Mouse (Mus musculus): Measurements from ENCODE around the gene Shoc2. TPM values are rescaled to one million over a fixed set of nuclear protein-coding genes. Genes with fewer than 3 reads are reported as not detected.
A peak's percentile ranks its signal among the peaks of the same experiment; 100 is the strongest.

Gene Shoc2
- polyA plus RNA-seq, 2 experiments, result 26.9 to 44.8 TPM

- peak overlapping the region; percentile 99 for H3K4me2 ChIP-seq (replicated peaks; ENCODE audit: low read depth, low read length, severe bottlenecking)
- no peaks in the 10 kb centered on the region for H3K36me3 ChIP-seq (ENCODE audit: control insufficient read depth, insufficient read depth, low read length)
- H3K4me3 ChIP-seq (replicated peaks; ENCODE audit: low read length), result peak overlapping the region; percentile 52
- H3K27ac ChIP-seq (replicated peaks; ENCODE audit: low read depth, low read length), result no peak overlapping the region
- H3K9ac ChIP-seq (ENCODE audit: low read depth, low read length, severe bottlenecking), result peak overlapping the region; percentile 50
- DNase-seq (ENCODE audit: low spot score) (peak; percentile 79), ATAC-seq (ENCODE audit: low FRiP score, low read depth) (peak; percentile 82)
- no peaks in the 10 kb centered on the region for H3K9me3 ChIP-seq (ENCODE audit: control insufficient read depth, low read length)
- H3K4me1 ChIP-seq (ENCODE audit: control insufficient read depth, insufficient read depth, low read length), result peaks cover 24% of the 10 kb centered on the region
- under 1% methylated on average over 44 of the region's 59 CpGs for WGBS
- no peak for TF ChIP-seq POLR2A (IDR thresholded peaks at IDR 0.05; ENCODE audit: borderline replicate concordance, extremely low read depth, insufficient read depth, insufficient read length)
- peaks cover 46% of the 10 kb centered on the region for H3K27me3 ChIP-seq (ENCODE audit: control insufficient read depth, insufficient read depth, low read length)
Measured at GRCm38 (mm10) chr19:54044507-54045371, 100.6 kb downstream of the Shoc2 start.

GRCm38 (mm10) chr19:54045412-54045811 is 101.3 kb downstream of the Shoc2 start:
- no peak overlapping the region for H3K27ac ChIP-seq (replicated peaks; ENCODE audit: low read depth, low read length)

GRCm38 (mm10) chr19:54045931-54046683 is 102.0 kb downstream of the Shoc2 start:
- no peak for DNase-seq (ENCODE audit: low spot score)
- ATAC-seq (ENCODE audit: low FRiP score, low read depth), result no peak
- peak overlapping the region; percentile 47 for H3K9ac ChIP-seq (ENCODE audit: low read depth, low read length, severe bottlenecking)
- H3K4me2 ChIP-seq (replicated peaks; ENCODE audit: low read depth, low read length, severe bottlenecking), result peak overlapping the region; percentile 99
- WGBS, result 4% methylated on average over 53 of the region's 55 CpGs
- H3K27me3 ChIP-seq (ENCODE audit: control insufficient read depth, insufficient read depth, low read length), result peaks cover 46% of the 10 kb centered on the region
- no peak overlapping the region for H3K27ac ChIP-seq (replicated peaks; ENCODE audit: low read depth, low read length)
- TF ChIP-seq POLR2A (IDR thresholded peaks at IDR 0.05; ENCODE audit: borderline replicate concordance, extremely low read depth, insufficient read depth, insufficient read length), result no peak
- peaks cover 24% of the 10 kb centered on the region for H3K4me1 ChIP-seq (ENCODE audit: control insufficient read depth, insufficient read depth, low read length)
- H3K4me3 ChIP-seq (replicated peaks; ENCODE audit: low read length), result peak overlapping the region; percentile 52
- no peaks in the 10 kb centered on the region for H3K9me3 ChIP-seq (ENCODE audit: control insufficient read depth, low read length)
- H3K36me3 ChIP-seq (ENCODE audit: control insufficient read depth, insufficient read depth, low read length), result no peaks in the 10 kb centered on the region

More at GRCm38 (mm10) chr19:54045412-54045811, 101.3 kb downstream of the Shoc2 start:
- Histone ChIP-seq H3K4me3 (replicated peaks; ENCODE audit: low read length) (peak overlapping the region; percentile 52), H3K9me3 (ENCODE audit: control insufficient read depth, low read length) (no peaks in the 10 kb centered on the region), H3K36me3 (ENCODE audit: control insufficient read depth, insufficient read depth, low read length) (no peaks in the 10 kb centered on the region), H3K9ac (ENCODE audit: low read depth, low read length, severe bottlenecking) (peak overlapping the region; percentile 50), H3K4me1 (ENCODE audit: control insufficient read depth, insufficient read depth, low read length) (peaks cover 24% of the 10 kb centered on the region), H3K4me2 (replicated peaks; ENCODE audit: low read depth, low read length, severe bottlenecking) (peak overlapping the region; percentile 99), H3K27me3 (ENCODE audit: control insufficient read depth, insufficient read depth, low read length) (peaks cover 46% of the 10 kb centered on the region)
- DNase-seq (ENCODE audit: low spot score) (no peak), ATAC-seq (ENCODE audit: low FRiP score, low read depth) (0 out of 2 replicates have a peak, but pooled peaks have one; percentile 6)
- under 1% methylated on average over 20 of the region's 29 CpGs for WGBS
- no peak for TF ChIP-seq POLR2A (IDR thresholded peaks at IDR 0.05; ENCODE audit: borderline replicate concordance, extremely low read depth, insufficient read depth, insufficient read length)

- WGBS, result 1% methylated on average over 43 of the region's 46 CpGs
- DNase-seq (ENCODE audit: low spot score), result no peak
Measured at GRCm38 (mm10) chr19:54046684-54047070, 102.6 kb downstream of the Shoc2 start.

GRCm38 (mm10) chr19:54047386-54048050 is 103.4 kb downstream of the Shoc2 start:
- Histone ChIP-seq H3K27ac (replicated peaks; ENCODE audit: low read depth, low read length) (no peak overlapping the region), H3K27me3 (ENCODE audit: control insufficient read depth, insufficient read depth, low read length) (peaks cover 46% of the 10 kb centered on the region), H3K4me3 (replicated peaks; ENCODE audit: low read length) (peak overlapping the region; percentile 52), H3K36me3 (ENCODE audit: control insufficient read depth, insufficient read depth, low read length) (no peaks in the 10 kb centered on the region), H3K4me2 (replicated peaks; ENCODE audit: low read depth, low read length, severe bottlenecking) (peak overlapping the region; percentile 99), H3K4me1 (ENCODE audit: control insufficient read depth, insufficient read depth, low read length) (peaks cover 24% of the 10 kb centered on the region), H3K9ac (ENCODE audit: low read depth, low read length, severe bottlenecking) (peak overlapping the region; percentile 47), H3K9me3 (ENCODE audit: control insufficient read depth, low read length) (no peaks in the 10 kb centered on the region)
- no peak for TF ChIP-seq POLR2A (IDR thresholded peaks at IDR 0.05; ENCODE audit: borderline replicate concordance, extremely low read depth, insufficient read depth, insufficient read length)
- ATAC-seq (ENCODE audit: low FRiP score, low read depth), result no peak
- DNase-seq (ENCODE audit: low spot score), result no peak
- WGBS, result 1% methylated on average over 27 of the region's 27 CpGs

More at GRCm38 (mm10) chr19:54046684-54047070, 102.6 kb downstream of the Shoc2 start:
- no peak for ATAC-seq (ENCODE audit: low FRiP score, low read depth)
- peaks cover 24% of the 10 kb centered on the region for H3K4me1 ChIP-seq (ENCODE audit: control insufficient read depth, insufficient read depth, low read length)
- H3K27ac ChIP-seq (replicated peaks; ENCODE audit: low read depth, low read length), result no peak overlapping the region
- peaks cover 46% of the 10 kb centered on the region for H3K27me3 ChIP-seq (ENCODE audit: control insufficient read depth, insufficient read depth, low read length)
- peak overlapping the region; percentile 47 for H3K9ac ChIP-seq (ENCODE audit: low read depth, low read length, severe bottlenecking)
- no peaks in the 10 kb centered on the region for H3K9me3 ChIP-seq (ENCODE audit: control insufficient read depth, low read length)
- H3K36me3 ChIP-seq (ENCODE audit: control insufficient read depth, insufficient read depth, low read length), result no peaks in the 10 kb centered on the region
- H3K4me3 ChIP-seq (replicated peaks; ENCODE audit: low read length), result peak overlapping the region; percentile 52
- H3K4me2 ChIP-seq (replicated peaks; ENCODE audit: low read depth, low read length, severe bottlenecking), result peak overlapping the region; percentile 99
- TF ChIP-seq POLR2A (IDR thresholded peaks at IDR 0.05; ENCODE audit: borderline replicate concordance, extremely low read depth, insufficient read depth, insufficient read length), result no peak

Measured in limb, embryonic 14.5 days (tissue).